Mouse (Mus musculus): ENCODE results near the gene Camp.

DNA sequence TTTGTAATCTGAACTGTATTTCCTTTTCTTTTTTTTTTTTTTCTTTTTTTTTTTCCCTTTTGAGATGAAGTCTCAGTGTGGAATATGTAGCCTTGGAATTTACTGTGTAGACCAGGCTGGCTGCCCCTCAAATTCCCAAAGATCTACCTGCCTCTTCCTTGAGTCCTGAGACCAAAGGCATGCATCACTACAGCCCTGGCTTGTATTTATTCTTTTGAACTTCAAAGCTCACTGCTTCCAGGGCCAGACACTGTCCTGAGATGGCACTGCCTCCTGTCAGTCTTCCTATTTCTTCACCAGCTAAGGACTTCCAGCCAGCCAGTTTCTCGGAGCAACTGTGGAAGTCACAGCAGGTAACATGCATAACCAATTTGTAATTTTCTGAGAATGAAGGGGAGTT, 37.4 kb downstream of the Camp start, which contains the start of gene Spink8:
- TF ChIP-seq CTCF (IDR thresholded peaks at IDR 0.05; ENCODE audit: borderline replicate concordance, control insufficient read depth, extremely low read depth, insufficient read depth, low read length, poor library complexity) (no peak), POLR2A (IDR thresholded peaks at IDR 0.05; ENCODE audit: control insufficient read depth, extremely low read depth, insufficient read depth, low read length, poor library complexity) (no peak)

All from thymus, adult 2 months (tissue).